Mouse (Mus musculus) G1E (cell line): ENCODE data around the gene Il1rl2. TPM values are rescaled to one million over a fixed set of nuclear protein-coding genes. Genes with fewer than 3 reads are reported as not detected.
"Not testable (repeated sequence)": the region's sequence is repeated elsewhere in the genome, so short reads cannot be mapped to it uniquely, and the experiment has no call there.

ENCODE experiments used
- ATAC-seq: 2 replicates; pipeline ENCODE4 v1.8.0; 2016; ENCODE audit warnings: mild to moderate bottlenecking; ENCODE audit not compliant: insufficient number of reproducible peaks, poor library complexity, low FRiP score, severe bottlenecking; ENCODE audit errors: extremely low read depth
- DNase-seq: peaks from one replicate; pipeline ENCODE4 v3.0.0; 2012; ENCODE audit warnings: low spot score
- H3K27me3 ChIP-seq: 2 replicates; pipeline ENCODE4 v1.6.1; 2012; ENCODE audit warnings: mild to moderate bottlenecking, low read length, inconsistent platforms; ENCODE audit not compliant: insufficient read depth
- H3K36me3 ChIP-seq: replicated peaks from 2 replicates; pipeline ENCODE3; 2012; ENCODE audit warnings: mild to moderate bottlenecking, inconsistent platforms
- H3K4me1 ChIP-seq: 2 replicates; pipeline ENCODE4 v1.6.1; 2012; ENCODE audit warnings: low read depth, low read length, inconsistent platforms, mixed read lengths; ENCODE audit not compliant: insufficient read depth
- H3K4me3 ChIP-seq: 2 replicates; pipeline ENCODE4 v1.5.1; 2012; ENCODE audit warnings: low read depth, mild to moderate bottlenecking, inconsistent platforms, low read length, moderate library complexity, mixed read lengths
- H3K9me3 ChIP-seq: replicated peaks from 2 replicates; pipeline ENCODE4 v1.6.1; 2012; ENCODE audit warnings: inconsistent platforms
- CTCF ChIP-seq: IDR thresholded peaks from 2 replicates; pipeline ENCODE4 v1.5.1; 2012; ENCODE audit warnings: low read depth, low read length, inconsistent platforms, mixed read lengths
- GATA1 ChIP-seq: IDR thresholded peaks from 2 replicates; pipeline ENCODE4 v1.6.1; 2012; ENCODE audit warnings: borderline replicate concordance, low read length, inconsistent platforms, mixed read lengths
- GATA2 ChIP-seq: IDR thresholded peaks from 2 replicates; pipeline ENCODE4 v1.6.1; 2012; ENCODE audit warnings: low read depth, low read length, inconsistent platforms, borderline replicate concordance
- POLR2AphosphoS5 ChIP-seq: IDR thresholded peaks from 2 replicates; pipeline ENCODE4 v1.6.1; 2012; ENCODE audit warnings: low read depth, low read length, inconsistent platforms; ENCODE audit not compliant: insufficient replicate concordance
- TAL1 ChIP-seq: conservative IDR thresholded peaks from 2 replicates; pipeline ENCODE4 v1.6.1; 2012; ENCODE audit warnings: low read depth, low read length, inconsistent platforms, mixed read lengths
- polyA plus RNA-seq: library from polyadenylated mRNA; stranded (reverse); fragments of >175 nt; gene quantifications from 2 replicates; pipeline ENCODE4 v1.2.3, GENCODE M21; 2012
- total RNA-seq, 2 experiments: library from RNA; stranded (forward) in 1 of 2; stranded (reverse) in 1 of 2; fragments of 200-1000 nt in 1 of 2; fragments of >200 nt in 1 of 2; fragmentation: Nextera tagmentation in 1 of 2; gene quantifications; 2 replicates each; pipeline ENCODE4 v1.2.3; 2014 to 2017

Il1rl2 gene
- total and polyA plus RNA-seq, 3 experiments: 0.02 to 0.83 (median 0.33) TPM

DNA sequence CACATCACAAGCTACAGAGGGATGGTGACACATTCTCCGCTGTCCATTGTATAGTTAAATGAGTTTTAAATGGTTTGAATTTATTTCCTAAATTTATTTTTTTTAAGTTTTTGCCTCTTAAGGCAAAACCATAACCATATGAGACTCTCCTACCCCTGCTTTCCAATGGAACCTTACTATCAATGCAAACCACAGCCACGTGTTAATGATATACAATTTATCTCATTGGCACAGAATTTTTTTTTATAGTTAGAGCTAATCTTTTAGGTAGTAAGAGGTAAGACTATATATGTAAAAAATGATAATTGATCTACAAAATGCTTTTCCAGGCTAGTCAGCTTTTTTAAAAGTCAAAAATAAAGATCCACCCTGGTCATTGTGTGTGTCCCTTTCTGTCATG, 26.4 kb upstream of the Il1rl2 start:
- ATAC-seq: no peak
- no peak overlapping the region for H3K4me3 ChIP-seq
- H3K4me1 ChIP-seq: peaks cover 12% of the 10 kb centered on the region
- H3K27me3 ChIP-seq: no peaks in the 10 kb centered on the region
- no peaks in the 10 kb centered on the region for H3K36me3 ChIP-seq
- no peaks in the 10 kb centered on the region for H3K9me3 ChIP-seq
- no peak for DNase-seq
- no peak for TF ChIP-seq CTCF
- no peak for TF ChIP-seq GATA1
- no peak for TF ChIP-seq GATA2

DNA sequence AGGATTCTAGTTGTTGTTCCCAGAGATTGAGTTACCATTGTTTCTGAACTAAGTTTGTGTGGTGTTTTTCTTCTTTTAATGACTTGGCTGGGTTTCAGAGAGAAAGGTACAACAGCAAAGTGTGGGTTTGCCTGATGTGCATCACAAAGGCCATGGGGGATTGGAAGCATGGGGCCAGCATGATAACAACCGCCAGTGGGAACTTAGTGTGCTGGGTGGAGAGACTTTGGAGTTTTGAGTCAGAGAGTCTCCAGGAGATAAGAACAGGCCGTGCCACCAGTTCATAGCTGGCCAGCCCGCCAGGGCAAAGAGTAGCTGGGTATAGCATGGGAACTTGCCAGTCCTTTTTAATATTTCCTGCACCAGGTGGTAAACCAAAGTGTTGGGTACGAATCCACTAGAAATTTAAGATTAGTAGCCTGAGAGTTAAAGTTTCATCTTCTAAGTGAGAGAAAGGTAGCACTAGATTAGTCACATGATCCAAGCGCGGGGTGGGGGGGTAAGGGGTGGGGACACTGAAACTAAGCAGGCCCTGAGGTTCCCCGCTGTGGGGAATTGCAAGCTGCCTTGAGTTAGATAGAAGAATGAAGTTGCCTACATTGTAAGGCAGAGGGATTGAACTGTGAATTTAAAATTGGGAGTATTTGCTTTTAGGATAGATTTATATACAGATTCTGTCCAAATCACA, 21.1 kb upstream of the Il1rl2 start:
- ATAC-seq (no peak), DNase-seq (no peak)
- Histone ChIP-seq H3K9me3 (no peaks in the 10 kb centered on the region), H3K4me3 (no peak overlapping the region), H3K36me3 (no peaks in the 10 kb centered on the region), H3K27me3 (no peaks in the 10 kb centered on the region), H3K4me1 (peaks cover 12% of the 10 kb centered on the region)
- TF ChIP-seq GATA2 (no peak), GATA1 (no peak), POLR2AphosphoS5 (no peak), TAL1 (no peak), CTCF (no peak)

DNA sequence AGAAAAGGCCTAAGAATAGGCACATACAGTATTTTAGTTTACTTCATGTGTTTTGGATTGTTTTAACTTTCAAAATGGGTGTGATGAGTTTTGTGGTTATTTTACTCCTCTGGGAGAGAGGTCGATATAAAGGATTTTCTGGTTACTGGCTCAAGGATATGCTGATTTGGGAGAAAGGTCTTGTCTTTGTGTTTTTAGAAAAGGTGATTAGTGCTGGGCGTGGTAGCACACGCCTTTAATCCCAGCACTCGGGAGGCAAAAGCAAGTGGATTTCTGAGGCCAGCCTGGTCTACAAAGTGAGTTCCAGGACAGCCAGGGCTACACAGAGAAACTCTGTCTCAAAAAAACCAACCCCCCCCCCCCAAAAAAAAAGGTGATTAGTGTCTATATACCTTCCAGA, 20.1 kb upstream of the Il1rl2 start:
- not testable (repeated sequence) for H3K4me1 ChIP-seq, H3K36me3 ChIP-seq, ATAC-seq, H3K27me3 ChIP-seq, DNase-seq, H3K9me3 ChIP-seq, H3K4me3 ChIP-seq

DNA sequence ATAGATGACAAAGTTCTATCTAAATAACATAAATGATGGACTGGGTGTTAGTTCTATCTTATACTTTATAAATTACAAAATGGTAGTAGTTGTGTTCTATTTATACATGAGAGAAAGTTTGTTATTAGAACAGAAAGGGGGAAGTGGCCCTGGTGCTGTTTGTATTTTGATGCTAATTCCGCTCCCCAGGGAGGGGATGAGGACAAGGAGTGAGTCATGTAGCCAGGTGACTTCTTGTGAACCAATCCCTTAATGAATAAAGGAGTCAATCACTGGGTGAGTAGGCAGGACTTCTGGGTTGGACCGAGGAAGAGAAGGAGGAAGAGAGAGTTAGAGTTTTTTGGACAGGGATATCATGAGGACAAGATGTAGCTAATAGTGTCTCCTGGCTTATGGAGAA, 18.3 kb upstream of the Il1rl2 start:
- H3K4me3 ChIP-seq: no peak overlapping the region
- TF ChIP-seq GATA1 (no peak), POLR2AphosphoS5 (no peak), TAL1 (no peak), GATA2 (no peak), CTCF (no peak)
- H3K27me3 ChIP-seq: no peaks in the 10 kb centered on the region
- H3K36me3 ChIP-seq: no peaks in the 10 kb centered on the region
- no peaks in the 10 kb centered on the region for H3K9me3 ChIP-seq
- peaks cover 5% of the 10 kb centered on the region for H3K4me1 ChIP-seq
- DNase-seq (no peak), ATAC-seq (no peak)

DNA sequence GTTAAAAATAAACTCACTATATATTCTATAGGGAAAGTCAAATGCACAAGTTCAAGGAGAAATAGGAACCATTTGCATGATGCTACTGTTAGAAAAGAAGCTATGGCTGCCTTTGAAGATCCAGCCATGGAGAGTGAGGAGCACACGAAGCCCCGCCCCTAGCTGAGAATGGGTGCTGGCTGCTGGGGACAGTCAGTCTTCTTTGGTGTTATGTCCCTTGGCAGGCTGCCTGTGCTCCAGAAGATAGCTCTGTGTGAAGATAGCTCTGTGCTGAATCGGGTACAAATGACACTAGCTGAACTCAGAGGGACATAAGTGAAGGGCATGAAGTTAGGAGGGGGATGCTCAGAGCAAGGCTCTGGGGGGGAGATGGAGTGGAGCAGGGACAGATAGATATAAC, 13.3 kb upstream of the Il1rl2 start:
- DNase-seq (no peak), ATAC-seq (no peak)
- H3K9me3 ChIP-seq: no peaks in the 10 kb centered on the region
- peaks cover 19% of the 10 kb centered on the region for H3K27me3 ChIP-seq
- no peaks in the 10 kb centered on the region for H3K36me3 ChIP-seq
- H3K4me1 ChIP-seq: peaks cover 2% of the 10 kb centered on the region
- TF ChIP-seq GATA1 (no peak), TAL1 (no peak), GATA2 (no peak), POLR2AphosphoS5 (no peak)
- no peak overlapping the region for H3K4me3 ChIP-seq

DNA sequence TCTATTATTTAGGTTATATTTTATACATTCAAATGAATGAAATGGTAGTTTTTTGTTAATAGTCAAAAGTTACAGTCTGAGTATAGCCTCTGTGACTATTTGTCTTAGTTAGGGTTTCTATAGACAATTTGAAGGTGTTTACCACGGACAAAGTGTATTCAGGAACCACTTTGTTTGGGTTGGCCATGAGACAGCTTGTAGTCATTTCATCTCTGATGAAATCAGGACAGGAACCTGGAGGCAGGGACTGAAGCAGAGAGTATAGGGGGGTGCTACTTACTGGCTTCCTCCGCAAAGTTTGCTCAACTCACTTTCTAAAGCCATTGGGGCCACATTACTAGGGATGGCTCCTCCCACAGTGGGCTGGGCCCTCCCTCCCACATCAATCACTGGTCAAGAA, 12.8 kb upstream of the Il1rl2 start:
- ATAC-seq: no peak
- TF ChIP-seq GATA2 (no peak), TAL1 (no peak), POLR2AphosphoS5 (no peak), CTCF (no peak), GATA1 (no peak)
- peaks cover 2% of the 10 kb centered on the region for H3K4me1 ChIP-seq
- H3K4me3 ChIP-seq: no peak overlapping the region
- no peaks in the 10 kb centered on the region for H3K9me3 ChIP-seq
- DNase-seq: no peak
- H3K27me3 ChIP-seq: peaks cover 19% of the 10 kb centered on the region
- no peaks in the 10 kb centered on the region for H3K36me3 ChIP-seq

DNA sequence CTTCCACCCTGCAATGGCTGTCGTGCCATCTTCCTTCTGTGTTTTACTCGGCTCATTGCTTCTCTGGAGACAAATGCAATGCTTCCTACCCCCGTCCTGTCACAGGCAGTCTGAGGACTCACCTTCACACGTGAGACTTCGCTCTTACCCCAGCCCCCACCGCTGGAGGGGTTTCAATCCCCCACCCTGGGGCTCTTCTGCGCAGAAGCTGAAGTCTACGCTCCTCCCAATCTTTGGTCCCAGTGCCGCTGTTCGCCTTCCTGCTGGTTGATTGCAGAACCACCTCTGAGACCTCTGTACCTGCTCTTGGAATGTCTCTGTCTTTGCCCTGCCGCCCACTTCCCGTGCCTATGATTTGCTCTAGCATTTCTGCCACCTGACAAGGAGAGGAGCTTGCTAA, 10.4 kb upstream of the Il1rl2 start:
- TF ChIP-seq GATA2 (no peak), GATA1 (no peak), POLR2AphosphoS5 (no peak), TAL1 (no peak), CTCF (no peak)
- peaks cover 22% of the 10 kb centered on the region for H3K27me3 ChIP-seq
- no peak for ATAC-seq
- H3K4me1 ChIP-seq: peaks cover 2% of the 10 kb centered on the region
- H3K36me3 ChIP-seq: no peaks in the 10 kb centered on the region
- no peak overlapping the region for H3K4me3 ChIP-seq
- DNase-seq: no peak
- H3K9me3 ChIP-seq: no peaks in the 10 kb centered on the region
